Mouse (Mus musculus) bone marrow, adult 2 months (tissue): ENCODE measurements around the gene Krtap12-1. TPM values are rescaled to one million over a fixed set of nuclear protein-coding genes. Genes with fewer than 3 reads are reported as not detected.

Experiments used
- H3K27ac ChIP-seq: fragments of 200-500 bp; 2 replicates; pipeline ENCODE4 v1.5.1; 2012; ENCODE audit warnings: low read depth, mild to moderate bottlenecking, control low read depth, inconsistent platforms, low read length; ENCODE audit not compliant: control insufficient read depth, poor library complexity, insufficient read depth
- H3K4me1 ChIP-seq: fragments of 200-500 bp; 2 replicates; pipeline ENCODE4 v1.6.1; 2011; ENCODE audit warnings: low read length; ENCODE audit not compliant: control insufficient read depth, insufficient read depth
- H3K4me3 ChIP-seq: fragments of 200-500 bp; replicated peaks from 2 replicates; pipeline ENCODE3; 2011; ENCODE audit warnings: mild to moderate bottlenecking, low read depth, low read length, control low read depth; ENCODE audit not compliant: control insufficient read depth
- CTCF ChIP-seq: fragments of 200-500 bp; IDR thresholded peaks from 2 replicates; pipeline ENCODE4 v1.5.1; 2011; ENCODE audit warnings: low read length, control low read depth; ENCODE audit not compliant: control insufficient read depth, insufficient read depth
- POLR2A ChIP-seq: fragments of 200-500 bp; IDR thresholded peaks from 2 replicates; pipeline ENCODE4 v1.6.1; 2011; ENCODE audit warnings: low read depth, mild to moderate bottlenecking, control low read depth, low read length, borderline replicate concordance; ENCODE audit not compliant: control insufficient read depth
- WGBS: fragments of 180-500 bp; shearing (Covaris S2); methylation state at CpG from one replicate; pipeline ENCODE4 v1.1.7; 2018; 5-methylcytosine and 5-hydroxymethylcytosine counted together
- polyA plus RNA-seq: library from polyadenylated mRNA; stranded (reverse); fragments of >200 nt; gene quantifications from 2 replicates; pipeline ENCODE4 v1.2.4, GENCODE M21; 2011; ENCODE audit warnings: low replicate concordance; ENCODE audit not compliant: missing spikeins, insufficient read depth, insufficient read length

The Krtap12-1 gene
- polyA plus RNA-seq, 1 experiment, result not detected

- no peak overlapping the region for H3K4me3 ChIP-seq
- no peaks in the 10 kb centered on the region for H3K4me1 ChIP-seq
- no peak overlapping the region for H3K27ac ChIP-seq
- WGBS, result 78% methylated on average over 1 of the region's 1 CpGs
- TF ChIP-seq CTCF (no peak), POLR2A (no peak)
Observed at GRCm38 (mm10) chr10:77769727-77770126, 49.3 kb downstream of the Krtap12-1 start.

Other genes starting within 250 kb of the Krtap12-1 start
- 12.3 and 29.2 TPM in 2 replicates for gene Fam207a, start 204.8 kb upstream of the Krtap12-1 start, polyA plus RNA-seq
- gene Itgb2, start 190.3 kb upstream of the Krtap12-1 start, polyA plus RNA-seq, result 27.2 and 69.1 TPM in 2 replicates
- gene Pttg1ip, start 138.9 kb upstream of the Krtap12-1 start, polyA plus RNA-seq, result 38.1 and 67.0 TPM in 2 replicates
- gene Sumo3, start 114.5 kb upstream of the Krtap12-1 start, polyA plus RNA-seq, result 69.9 and 76.0 TPM in 2 replicates
- gene Gm49325, start 114.4 kb upstream of the Krtap12-1 start, polyA plus RNA-seq, result not detected in 2 replicates
- gene Ube2g2, start 98.3 kb upstream of the Krtap12-1 start, polyA plus RNA-seq, result 21.5 and 35.5 TPM in 2 replicates
- not detected in 2 replicates for gene Tspear, start 34.0 kb upstream of the Krtap12-1 start, polyA plus RNA-seq
- not detected in 2 replicates for gene Gm19402, start 29.8 kb upstream of the Krtap12-1 start, polyA plus RNA-seq
- gene Gm9508, start 23.4 kb upstream of the Krtap12-1 start, polyA plus RNA-seq, result not detected in 2 replicates
- not detected in 2 replicates for gene Gm10272, start 14.0 kb upstream of the Krtap12-1 start, polyA plus RNA-seq
- gene Gm10024, start 9.1 kb upstream of the Krtap12-1 start, polyA plus RNA-seq, result not detected in 2 replicates
- gene Gm10142, start 4.8 kb upstream of the Krtap12-1 start, polyA plus RNA-seq, result not detected in 2 replicates
- not detected in 2 replicates for gene Gm10100, start 5.9 kb downstream of the Krtap12-1 start, polyA plus RNA-seq
- not detected in 2 replicates for gene Gm18596, start 22.0 kb downstream of the Krtap12-1 start, polyA plus RNA-seq
- gene Gm9736, start 30.8 kb downstream of the Krtap12-1 start, polyA plus RNA-seq, result not detected in 2 replicates
- not detected in 2 replicates for gene Gm3233, start 39.1 kb downstream of the Krtap12-1 start, polyA plus RNA-seq
- not detected in 2 replicates for gene Gm3238, start 50.7 kb downstream of the Krtap12-1 start, polyA plus RNA-seq
- gene Gm7138, start 56.3 kb downstream of the Krtap12-1 start, polyA plus RNA-seq, result not detected in 2 replicates
- not detected in 2 replicates for gene Gm3250, start 61.9 kb downstream of the Krtap12-1 start, polyA plus RNA-seq
- not detected in 2 replicates for gene Gm7137, start 67.6 kb downstream of the Krtap12-1 start, polyA plus RNA-seq
- not detected in 2 replicates for gene Gm9639, start 74.5 kb downstream of the Krtap12-1 start, polyA plus RNA-seq
- not detected in 2 replicates for gene Gm19668, start 78.5 kb downstream of the Krtap12-1 start, polyA plus RNA-seq
- not detected in 2 replicates for gene Gm9507, start 91.2 kb downstream of the Krtap12-1 start, polyA plus RNA-seq
- gene Gm2696, start 94.1 kb downstream of the Krtap12-1 start, polyA plus RNA-seq, result not detected in 2 replicates
- not detected in 2 replicates for gene Krtap10-4, start 106.5 kb downstream of the Krtap12-1 start, polyA plus RNA-seq
- not detected in 2 replicates for gene Krtap10-10, start 115.3 kb downstream of the Krtap12-1 start, polyA plus RNA-seq
- not detected in 2 replicates for gene Gm36176, start 126.2 kb downstream of the Krtap12-1 start, polyA plus RNA-seq
- not detected in 2 replicates for gene Gm10318, start 132.3 kb downstream of the Krtap12-1 start, polyA plus RNA-seq
- gene Gm3285, start 141.4 kb downstream of the Krtap12-1 start, polyA plus RNA-seq, result not detected in 2 replicates
- gene Lrrc3, start 181.9 kb downstream of the Krtap12-1 start, polyA plus RNA-seq, result 0.70 TPM in 1 of 2 replicates, not detected in the other
- gene Trpm2, start 250.0 kb downstream of the Krtap12-1 start, polyA plus RNA-seq, result 19.2 and 53.7 TPM in 2 replicates